Mouse (Mus musculus) c-Kit-positive CD71-positive TER-119-negative erythroid progenitor cells, embryonic 14.5 days (primary cell): ENCODE measurements around the gene Vwa2.

Experiments used
- DNase-seq: peaks from one replicate; pipeline ENCODE4 v3.0.0-alpha.2; 2013; ENCODE audit warnings: low read depth

The Vwa2 gene

GRCm38 (mm10) chr19:56949868-56950267 is 75.8 kb downstream of the Vwa2 start:
- DNase-seq, result no peak

DNA sequence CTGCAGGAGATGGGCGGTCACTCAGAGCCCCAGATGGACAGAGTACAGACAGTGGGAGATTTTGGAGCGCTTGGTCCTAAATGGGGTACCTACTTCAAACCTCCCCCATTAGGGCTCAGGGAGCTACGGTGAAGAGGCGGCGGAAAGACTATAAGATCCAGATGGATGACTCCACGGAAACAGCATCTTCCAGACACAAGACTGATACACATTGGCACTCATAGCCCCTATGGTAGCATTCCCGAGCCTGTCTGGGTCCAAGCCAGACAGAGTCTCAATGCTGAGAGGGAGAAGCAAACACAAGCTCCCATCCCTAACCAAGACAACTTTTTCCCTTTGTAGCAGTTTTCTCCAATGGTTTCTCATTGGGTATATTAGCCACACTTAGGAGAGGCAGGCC is 76.8 kb downstream of the Vwa2 start:
- DNase-seq, result no peak

DNA sequence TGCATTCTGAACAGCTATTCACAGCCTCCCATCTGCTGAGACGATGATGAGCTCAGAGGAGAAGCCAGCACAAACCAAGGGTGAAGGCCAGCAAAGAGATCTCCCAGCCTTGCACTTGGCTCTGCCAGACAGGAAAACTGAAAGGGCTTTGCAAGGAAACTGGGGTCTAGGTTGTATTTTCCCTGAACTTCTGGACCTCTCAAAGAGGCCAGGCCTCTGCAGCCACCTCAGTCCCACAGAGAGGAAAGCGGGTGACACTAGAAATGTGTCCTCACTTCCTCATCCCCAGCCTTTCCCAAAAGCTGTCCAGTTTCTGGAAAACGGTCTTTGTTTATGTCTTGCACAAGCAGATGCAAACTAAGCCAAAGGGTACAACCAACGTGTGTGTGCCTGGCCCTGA is 79.8 kb downstream of the Vwa2 start:
- no peak for DNase-seq

DNA sequence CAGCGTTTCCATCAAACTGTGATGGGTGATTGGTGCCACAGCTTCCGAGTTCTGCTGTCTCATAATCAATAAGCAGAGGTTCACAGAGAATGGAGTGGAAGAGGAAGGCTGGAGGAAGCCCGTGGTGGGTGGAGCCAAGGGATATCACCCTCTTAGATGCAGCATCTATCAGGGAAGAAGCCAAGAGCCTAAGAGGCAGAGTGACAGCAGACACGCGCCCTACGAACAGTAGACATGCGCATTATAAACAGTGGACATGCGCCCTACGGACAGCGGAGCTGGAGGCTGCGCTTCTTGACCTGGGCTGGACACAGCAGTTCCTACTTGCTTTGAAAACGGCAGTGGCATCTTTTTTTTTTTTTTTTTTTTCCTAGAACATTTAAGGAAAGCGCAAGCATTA is 80.8 kb downstream of the Vwa2 start:
- DNase-seq, result no peak

DNA sequence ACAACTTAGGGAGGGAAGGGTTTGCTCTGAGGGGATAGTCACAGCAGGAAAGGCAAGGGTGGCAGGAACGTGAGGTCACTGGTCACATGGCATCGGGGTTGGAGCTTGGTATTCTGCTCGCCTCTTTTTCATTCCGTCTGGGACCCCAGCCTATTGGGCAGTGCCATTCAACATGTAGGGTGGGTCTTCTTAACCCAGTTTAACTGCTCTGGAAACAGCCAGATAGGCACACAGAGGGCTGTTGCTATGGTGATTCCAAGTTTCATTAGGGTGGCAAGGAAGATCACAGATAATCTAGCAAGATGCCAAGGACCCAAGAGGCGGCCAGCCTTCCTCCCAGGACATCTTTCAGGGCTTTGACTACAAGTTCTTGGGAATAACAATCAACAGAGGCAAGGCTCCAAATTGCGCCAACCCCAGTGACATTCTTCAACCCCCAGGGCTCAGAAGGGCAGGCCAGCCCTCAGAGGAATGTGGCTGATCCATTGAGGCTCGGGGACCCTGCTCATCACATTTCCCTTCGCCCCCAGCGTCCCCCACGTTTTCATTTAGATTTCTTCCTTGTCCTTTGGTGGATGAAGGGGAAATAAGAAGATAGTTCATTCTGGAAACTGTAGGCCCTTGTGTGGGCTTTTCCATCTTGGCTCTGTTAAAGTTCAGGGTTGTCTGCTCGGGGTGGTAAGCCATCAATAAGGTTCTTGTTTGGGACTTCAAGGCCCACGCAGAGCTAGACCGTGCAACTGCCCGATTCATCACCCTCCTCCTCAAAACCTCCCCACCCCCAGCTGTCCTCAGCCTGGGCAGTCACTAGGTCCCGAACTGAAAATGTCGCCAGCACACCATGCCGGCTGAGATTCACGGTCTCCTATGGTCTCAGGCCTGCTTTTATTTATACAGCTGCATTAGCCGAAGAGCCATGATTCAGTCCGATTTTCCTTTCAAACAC is 81.8 kb downstream of the Vwa2 start:
- DNase-seq, result no peak

DNA sequence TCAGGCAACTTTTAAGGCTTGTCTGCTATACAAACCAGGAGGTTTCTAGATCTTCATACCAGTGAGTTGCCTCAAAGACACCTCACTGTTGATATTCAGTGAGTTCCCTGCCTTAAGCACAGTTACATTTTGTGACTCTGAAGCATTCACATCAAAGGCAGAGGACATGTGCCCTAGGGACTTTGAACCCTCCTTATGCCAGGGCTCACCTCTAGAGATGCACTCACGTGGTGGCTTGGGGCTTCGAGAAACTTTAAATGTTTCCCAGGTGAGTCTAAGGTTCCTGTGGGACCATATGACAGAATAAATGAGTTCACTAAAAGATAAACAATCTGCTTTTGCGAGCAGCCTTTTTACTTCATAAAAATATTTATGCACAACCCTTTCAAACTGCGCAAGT is 84.0 kb downstream of the Vwa2 start:
- DNase-seq, result no peak

DNA sequence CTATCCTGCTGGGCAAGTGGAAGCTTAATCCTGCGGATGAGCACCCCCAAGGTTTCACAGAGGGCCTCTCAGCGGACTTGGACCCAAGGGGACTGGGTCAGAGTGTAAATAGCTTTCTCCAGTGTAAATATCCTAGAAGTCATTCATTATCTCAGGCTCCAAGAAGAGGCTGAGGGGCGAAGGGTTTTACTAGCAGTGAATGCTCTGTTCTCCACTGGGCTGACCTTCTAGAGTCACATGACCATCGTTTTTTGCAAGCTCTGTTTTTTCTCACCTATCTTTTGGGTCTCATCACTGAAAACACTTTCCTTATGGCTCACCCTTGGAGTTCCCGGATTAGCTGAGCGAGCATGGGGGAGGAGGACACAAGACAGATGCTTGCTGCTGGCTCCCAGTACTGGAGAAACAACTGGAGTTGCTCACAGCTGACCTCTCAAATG is 84.6 kb downstream of the Vwa2 start:
- no peak for DNase-seq

GRCm38 (mm10) chr19:56959057-56959456 is 85.0 kb downstream of the Vwa2 start:
- no peak for DNase-seq

DNA sequence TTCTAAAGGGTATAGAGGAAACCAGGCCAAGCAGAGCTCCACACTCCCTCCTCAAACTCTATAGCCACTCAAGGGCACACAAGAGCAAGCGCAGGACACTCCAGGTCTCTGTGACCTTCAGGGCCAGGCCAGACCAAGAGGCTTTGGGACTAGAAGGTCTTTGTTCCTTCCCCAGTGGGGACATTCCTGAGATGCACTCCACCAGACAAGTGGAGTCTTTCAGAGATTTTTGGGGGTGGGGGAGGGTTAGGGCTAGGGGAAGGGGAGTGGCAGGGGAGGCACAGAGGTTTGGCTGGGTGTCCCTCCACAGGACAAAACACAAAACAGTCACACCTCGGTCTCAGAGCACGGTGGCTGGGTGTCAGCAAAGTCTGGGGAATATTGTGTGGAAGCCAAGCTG is 85.6 kb downstream of the Vwa2 start:
- DNase-seq, result no peak
